Mouse (Mus musculus) liver, embryonic 14.5 days (tissue): ENCODE measurements at regions not wholly inside any gene's neighbourhood (a gene's known extent, or its start where the extent isn't known, plus 50 kb on each side); places are given as distances from the start of the nearest gene placed in this dataset.

ENCODE experiments used
- CTCF ChIP-seq: IDR thresholded peaks from 2 replicates; pipeline ENCODE4 v1.5.1; 2016; ENCODE audit warnings: antibody characterized with exemption, low read depth, control low read depth
- EP300 ChIP-seq: IDR thresholded peaks from 2 replicates; pipeline ENCODE4 v1.6.1; 2016; ENCODE audit warnings: antibody characterized with exemption, low read depth

DNA sequence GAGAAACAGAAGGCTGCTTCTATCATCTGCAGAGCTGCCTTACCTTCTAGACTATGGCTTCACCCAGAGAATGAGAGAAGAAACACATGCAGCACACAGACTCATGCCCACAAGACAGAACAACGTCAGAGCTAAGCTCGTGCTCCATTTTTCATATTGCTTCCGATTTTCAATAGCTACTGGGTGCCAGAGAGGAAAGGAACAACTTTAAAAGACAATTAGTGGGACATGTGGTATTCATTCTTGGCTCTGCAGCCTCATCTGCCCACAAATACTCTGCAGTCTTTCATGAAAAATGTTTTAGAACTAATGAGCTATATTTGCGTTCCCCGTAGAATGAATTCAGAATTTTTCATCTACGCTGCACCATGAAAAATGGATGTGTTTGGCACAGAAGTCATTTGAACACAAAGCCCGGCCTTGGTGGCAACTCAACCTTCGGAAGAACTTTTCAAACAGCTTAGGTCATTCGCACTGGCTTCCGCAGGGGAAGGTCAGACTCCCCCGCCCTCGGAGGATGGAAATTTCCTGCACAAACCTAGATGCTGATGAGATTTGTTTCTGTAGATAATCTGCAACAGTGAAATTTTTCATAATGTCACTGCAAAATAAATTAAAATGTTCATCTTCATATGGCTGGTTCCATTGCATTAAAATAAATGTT is 213.6 kb downstream of the Skap2 start:
- TF ChIP-seq CTCF, result no peak
- no peak for TF ChIP-seq EP300
